Mouse (Mus musculus) spleen, adult 2 months (tissue): ENCODE results near the gene Map4k3.

ENCODE experiments used
- CTCF ChIP-seq: fragments of 200-500 bp; IDR thresholded peaks from 2 replicates; pipeline ENCODE4 v1.5.1; 2011; ENCODE audit warnings: mild to moderate bottlenecking, inconsistent platforms; ENCODE audit not compliant: insufficient read depth, insufficient read length, insufficient replicate concordance; ENCODE audit errors: extremely low read depth
- POLR2A ChIP-seq: fragments of 200-500 bp; IDR thresholded peaks from 2 replicates; pipeline ENCODE4 v1.6.1; 2011; ENCODE audit warnings: low read depth, low read length, inconsistent platforms

DNA sequence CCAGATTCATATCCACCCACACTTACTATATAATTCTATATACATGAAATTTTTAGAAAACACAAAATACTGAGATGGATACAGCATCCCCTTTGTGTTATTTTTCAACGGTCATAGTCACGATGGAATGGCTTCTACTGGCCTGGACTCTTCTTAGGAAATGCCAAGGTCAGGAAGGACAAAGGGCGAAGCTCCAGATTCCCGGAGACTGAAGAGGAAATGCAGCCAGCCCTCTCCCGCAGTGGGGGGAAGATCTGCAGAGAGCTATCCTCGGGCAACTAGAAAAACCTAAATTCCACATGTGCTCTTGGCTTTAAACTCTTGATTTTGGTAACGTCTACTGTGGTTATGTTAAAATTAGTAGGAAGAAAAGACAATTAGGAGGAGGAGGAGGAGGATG, 153.3 kb downstream of the Map4k3 start:
- no peak for TF ChIP-seq POLR2A
- no peak for TF ChIP-seq CTCF
